Mouse (Mus musculus) retina, postnatal 7 days (tissue): ENCODE measurements around the gene Sort1.

Experiments
- DNase-seq: peaks from one replicate; pipeline ENCODE4 v3.0.0-alpha.2; 2012; ENCODE audit warnings: low read depth, low spot score

Sort1 gene

GRCm38 (mm10) chr3:108383485-108384354, 99.8 kb downstream of the Sort1 start, which contains the start of gene Psrc1:
TSS of gene Psrc1 (plus strand) at chr3:108383839.
- DNase-seq, result peak; percentile 75

- DNase-seq, result no peak
Measured at GRCm38 (mm10) chr3:108384425-108384824, 100.5 kb downstream of the Sort1 start.

GRCm38 (mm10) chr3:108386186-108386585, 102.3 kb downstream of the Sort1 start:
- DNase-seq, result no peak

- peak; percentile 93 for DNase-seq
Measured at GRCm38 (mm10) chr3:108389111-108389545, 105.2 kb downstream of the Sort1 start.

GRCm38 (mm10) chr3:108392299-108392698, 108.4 kb downstream of the Sort1 start:
- DNase-seq, result no peak

GRCm38 (mm10) chr3:108392793-108393192, 108.9 kb downstream of the Sort1 start:
- no peak for DNase-seq

- DNase-seq, result no peak
Measured at GRCm38 (mm10) chr3:108398281-108398680, 114.4 kb downstream of the Sort1 start.

- DNase-seq, result no peak
Measured at GRCm38 (mm10) chr3:108400442-108400841, 116.6 kb downstream of the Sort1 start.

GRCm38 (mm10) chr3:108401692-108402527, 118.0 kb downstream of the Sort1 start:
- DNase-seq, result peak; percentile 84

GRCm38 (mm10) chr3:108402528-108402920, 118.6 kb downstream of the Sort1 start:
- no peak for DNase-seq

GRCm38 (mm10) chr3:108405536-108406305, 121.8 kb downstream of the Sort1 start:
- no peak for DNase-seq

- DNase-seq, result no peak
Measured at GRCm38 (mm10) chr3:108406306-108406885, 122.5 kb downstream of the Sort1 start.

GRCm38 (mm10) chr3:108408517-108409008, 124.7 kb downstream of the Sort1 start:
- DNase-seq, result no peak

- DNase-seq, result no peak
Measured at GRCm38 (mm10) chr3:108409656-108410358, 125.9 kb downstream of the Sort1 start.

- no peak for DNase-seq
Measured at GRCm38 (mm10) chr3:108410359-108410714, 126.5 kb downstream of the Sort1 start.
